Mouse (Mus musculus): ENCODE results near the gene Usmg5. TPM values are rescaled to one million over a fixed set of nuclear protein-coding genes. Genes with fewer than 3 reads are reported as not detected.

Usmg5 gene
- total RNA-seq, 1 experiment = 385 TPM

GRCm38 (mm10) chr19:47118634-47119033, 28.2 kb upstream of the Usmg5 start:
- H3K4me1 ChIP-seq (ENCODE audit: control insufficient read depth in 2 of 2, insufficient read depth in 2 of 2, low read length in 2 of 2, poor library complexity in 1 of 2) = no peaks in the 10 kb centered on the region
- H3K9ac ChIP-seq (ENCODE audit: insufficient read depth, low read depth, low read length, poor library complexity, severe bottlenecking) = no peak overlapping the region
- H3K9me3 ChIP-seq (ENCODE audit: control insufficient read depth, insufficient read depth, low read depth, low read length) = no peaks in the 10 kb centered on the region
- peaks cover 55% of the 10 kb centered on the region for H3K36me3 ChIP-seq (ENCODE audit: control insufficient read depth, insufficient read depth, low read length, poor library complexity, severe bottlenecking)
- TF ChIP-seq ZNF384 (IDR thresholded peaks at IDR 0.05; ENCODE audit: low read depth, low read length) = no peak
- no peak overlapping the region for H3K27ac ChIP-seq (ENCODE audit: insufficient read depth, low read depth, low read length, poor library complexity, severe bottlenecking)
- H3K4me3 ChIP-seq (ENCODE audit: insufficient read depth in 1 of 2, low read depth in 1 of 2, low read length in 2 of 2, poor library complexity in 1 of 2, severe bottlenecking in 1 of 2) = no peak overlapping the region
- in situ Hi-C loops (cut with MboI; ENCODE audit: low sequenced_read_pairs in 2 of 2, unreplicated experiment in 2 of 2) = no loop called here
- DNase-seq (ENCODE audit: low read depth, low spot score) = no peak

GRCm38 (mm10) chr19:47104641-47105271, 14.3 kb upstream of the Usmg5 start:
- Histone ChIP-seq H3K9ac (ENCODE audit: insufficient read depth, low read depth, low read length, poor library complexity, severe bottlenecking) (no peak overlapping the region), H3K4me1 (ENCODE audit: control insufficient read depth in 2 of 2, insufficient read depth in 2 of 2, low read length in 2 of 2, poor library complexity in 1 of 2) (no peaks in the 10 kb centered on the region), H3K27ac (ENCODE audit: insufficient read depth, low read depth, low read length, poor library complexity, severe bottlenecking) (no peak overlapping the region), H3K36me3 (ENCODE audit: control insufficient read depth, insufficient read depth, low read length, poor library complexity, severe bottlenecking) (peaks cover 79% of the 10 kb centered on the region), H3K4me3 (ENCODE audit: insufficient read depth in 1 of 2, low read depth in 1 of 2, low read length in 2 of 2, poor library complexity in 1 of 2, severe bottlenecking in 1 of 2) (no peak overlapping the region), H3K9me3 (ENCODE audit: control insufficient read depth, insufficient read depth, low read depth, low read length) (no peaks in the 10 kb centered on the region)
- TF ChIP-seq MAFK (IDR thresholded peaks at IDR 0.05; ENCODE audit: insufficient read depth, low read depth, low read length) (no peak), ZNF384 (IDR thresholded peaks at IDR 0.05; ENCODE audit: low read depth, low read length) (no peak), CHD2 (IDR thresholded peaks at IDR 0.05; ENCODE audit: low read depth, low read length) (no peak), HCFC1 (IDR thresholded peaks at IDR 0.05; ENCODE audit: borderline replicate concordance, insufficient read depth, low read length) (no peak), ZC3H11A (IDR thresholded peaks at IDR 0.05; ENCODE audit: borderline replicate concordance, low read depth, low read length) (no peak)
- in situ Hi-C loops (cut with MboI; ENCODE audit: low sequenced_read_pairs in 2 of 2, unreplicated experiment in 2 of 2) = no loop called here
- DNase-seq (ENCODE audit: low read depth, low spot score) = no peak

GRCm38 (mm10) chr19:47101080-47101479, 10.6 kb upstream of the Usmg5 start:
- Histone ChIP-seq H3K4me3 (ENCODE audit: insufficient read depth in 1 of 2, low read depth in 1 of 2, low read length in 2 of 2, poor library complexity in 1 of 2, severe bottlenecking in 1 of 2) (no peak overlapping the region), H3K9me3 (ENCODE audit: control insufficient read depth, insufficient read depth, low read depth, low read length) (no peaks in the 10 kb centered on the region), H3K27ac (ENCODE audit: insufficient read depth, low read depth, low read length, poor library complexity, severe bottlenecking) (no peak overlapping the region), H3K9ac (ENCODE audit: insufficient read depth, low read depth, low read length, poor library complexity, severe bottlenecking) (no peak overlapping the region), H3K36me3 (ENCODE audit: control insufficient read depth, insufficient read depth, low read length, poor library complexity, severe bottlenecking) (peaks cover 68% of the 10 kb centered on the region), H3K4me1 (ENCODE audit: control insufficient read depth in 2 of 2, insufficient read depth in 2 of 2, low read length in 2 of 2, poor library complexity in 1 of 2) (no peaks in the 10 kb centered on the region)
- DNase-seq (ENCODE audit: low read depth, low spot score) = no peak
- in situ Hi-C loops (cut with MboI; ENCODE audit: low sequenced_read_pairs in 2 of 2, unreplicated experiment in 2 of 2) = no loop called here
- TF ChIP-seq ZC3H11A (IDR thresholded peaks at IDR 0.05; ENCODE audit: borderline replicate concordance, low read depth, low read length) (no peak), CHD2 (IDR thresholded peaks at IDR 0.05; ENCODE audit: low read depth, low read length) (no peak), ZNF384 (IDR thresholded peaks at IDR 0.05; ENCODE audit: low read depth, low read length) (no peak), HCFC1 (IDR thresholded peaks at IDR 0.05; ENCODE audit: borderline replicate concordance, insufficient read depth, low read length) (no peak), MAFK (IDR thresholded peaks at IDR 0.05; ENCODE audit: insufficient read depth, low read depth, low read length) (no peak)

- Histone ChIP-seq H3K36me3 (ENCODE audit: control insufficient read depth, insufficient read depth, low read length, poor library complexity, severe bottlenecking) (peaks cover 15% of the 10 kb centered on the region), H3K4me1 (ENCODE audit: control insufficient read depth in 2 of 2, insufficient read depth in 2 of 2, low read length in 2 of 2, poor library complexity in 1 of 2) (peaks cover 0 to 2% of the 10 kb centered on the region in 2 experiments; a peak in 1 of 4 replicates), H3K9me3 (ENCODE audit: control insufficient read depth, insufficient read depth, low read depth, low read length) (no peaks in the 10 kb centered on the region), H3K27ac (ENCODE audit: insufficient read depth, low read depth, low read length, poor library complexity, severe bottlenecking) (0 out of 2 replicates have a peak overlapping the region, but pooled peaks have one; percentile 12), H3K9ac (ENCODE audit: insufficient read depth, low read depth, low read length, poor library complexity, severe bottlenecking) (peak overlapping the region; percentile 92), H3K4me3 (ENCODE audit: insufficient read depth in 1 of 2, low read depth in 1 of 2, low read length in 2 of 2, poor library complexity in 1 of 2, severe bottlenecking in 1 of 2) (peak overlapping the region; percentile 85 to 99)
- TF ChIP-seq ZNF384 (IDR thresholded peaks at IDR 0.05; ENCODE audit: low read depth, low read length) = no peak
- TF ChIP-seq CHD2 (IDR thresholded peaks at IDR 0.05; ENCODE audit: low read depth, low read length) = no peak
- no peak for TF ChIP-seq HCFC1 (IDR thresholded peaks at IDR 0.05; ENCODE audit: borderline replicate concordance, insufficient read depth, low read length)
- TF ChIP-seq MAFK (IDR thresholded peaks at IDR 0.05; ENCODE audit: insufficient read depth, low read depth, low read length) = no peak
- TF ChIP-seq ZC3H11A (IDR thresholded peaks at IDR 0.05; ENCODE audit: borderline replicate concordance, low read depth, low read length) = no peak
- DNase-seq (ENCODE audit: low read depth, low spot score) = no peak
- in situ Hi-C loops (cut with MboI; ENCODE audit: low sequenced_read_pairs in 2 of 2, unreplicated experiment in 2 of 2) = no loop called here
Observed at GRCm38 (mm10) chr19:47089718-47090525, 525 bp downstream of the Usmg5 start.
